Mouse (Mus musculus) olfactory bulb, adult 2 months (tissue): Measurements from ENCODE around the gene Eef1g.

Experiments used
- CTCF ChIP-seq: fragments of 200-500 bp; IDR thresholded peaks from 2 replicates; pipeline ENCODE4 v1.5.1; 2012; ENCODE audit warnings: low read depth, mild to moderate bottlenecking, low read length, moderate library complexity; ENCODE audit not compliant: insufficient read depth
- POLR2A ChIP-seq: fragments of 200-500 bp; IDR thresholded peaks from 2 replicates; pipeline ENCODE4 v1.6.1; 2012; ENCODE audit warnings: mild to moderate bottlenecking, low read depth, low read length, moderate library complexity; ENCODE audit not compliant: insufficient read depth

DNA sequence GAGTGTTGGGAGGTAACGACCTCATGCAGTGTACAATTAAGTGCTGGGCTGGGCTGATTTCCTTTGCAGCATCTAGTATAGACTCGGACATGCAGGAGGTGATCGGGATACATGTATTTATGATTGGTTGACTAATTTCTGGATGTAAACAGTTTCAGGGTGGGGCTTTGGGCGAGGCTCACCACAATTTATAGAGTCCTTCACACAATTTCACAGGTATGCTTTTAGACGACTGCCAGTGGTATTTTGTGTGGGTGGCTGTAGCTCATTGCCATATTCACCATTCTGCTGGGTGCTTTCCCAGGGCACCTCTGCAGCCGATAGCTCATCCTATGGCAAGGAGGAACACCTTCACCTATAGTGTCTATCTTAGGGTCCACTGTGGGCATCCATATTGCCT is 31.7 kb downstream of the Eef1g start:
- TF ChIP-seq POLR2A (no peak), CTCF (no peak)
